Mouse (Mus musculus) B cell, adult 62 days (primary cell): ENCODE data around the gene Gm49337. TPM values are rescaled to one million over a fixed set of nuclear protein-coding genes. Genes with fewer than 3 reads are reported as not detected.

Experiments used
- total RNA-seq: library from RNA; stranded (reverse); gene quantifications from 4 replicates; pipeline ENCODE4 v1.2.4, GENCODE M21; 2023

Gene Gm49337
- 0.37 to 0.98 TPM in 2 of 4 replicates, not detected in the others for total RNA-seq

DNA sequence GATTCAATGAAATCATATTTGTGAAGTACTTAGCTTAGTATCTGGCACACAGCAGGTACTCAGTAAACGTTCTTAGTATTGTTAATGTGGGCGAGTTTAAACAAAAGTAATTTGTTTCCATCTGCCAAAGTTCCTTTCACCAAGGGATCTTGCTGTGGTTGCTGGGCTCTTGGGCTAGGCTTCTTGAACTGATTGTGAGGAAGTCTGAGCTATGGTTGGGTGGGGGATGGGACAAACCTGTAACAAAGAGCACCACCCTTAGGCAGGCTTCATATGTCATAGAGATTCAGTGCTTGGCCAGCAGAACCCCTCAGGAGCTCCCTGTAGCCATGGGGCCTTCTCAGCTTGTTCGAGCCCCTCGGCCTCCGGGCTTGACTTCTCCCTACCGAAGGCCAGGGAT lies at the start of gene Gm49337, which contains the start of gene 1700042G07Rik:
TSS of gene Gm49337 (plus strand) at position 313 of the 400 bp plus-strand sequence.
TSS of gene 1700042G07Rik (plus strand) at position 301 of the 400 bp plus-strand sequence.

DNA sequence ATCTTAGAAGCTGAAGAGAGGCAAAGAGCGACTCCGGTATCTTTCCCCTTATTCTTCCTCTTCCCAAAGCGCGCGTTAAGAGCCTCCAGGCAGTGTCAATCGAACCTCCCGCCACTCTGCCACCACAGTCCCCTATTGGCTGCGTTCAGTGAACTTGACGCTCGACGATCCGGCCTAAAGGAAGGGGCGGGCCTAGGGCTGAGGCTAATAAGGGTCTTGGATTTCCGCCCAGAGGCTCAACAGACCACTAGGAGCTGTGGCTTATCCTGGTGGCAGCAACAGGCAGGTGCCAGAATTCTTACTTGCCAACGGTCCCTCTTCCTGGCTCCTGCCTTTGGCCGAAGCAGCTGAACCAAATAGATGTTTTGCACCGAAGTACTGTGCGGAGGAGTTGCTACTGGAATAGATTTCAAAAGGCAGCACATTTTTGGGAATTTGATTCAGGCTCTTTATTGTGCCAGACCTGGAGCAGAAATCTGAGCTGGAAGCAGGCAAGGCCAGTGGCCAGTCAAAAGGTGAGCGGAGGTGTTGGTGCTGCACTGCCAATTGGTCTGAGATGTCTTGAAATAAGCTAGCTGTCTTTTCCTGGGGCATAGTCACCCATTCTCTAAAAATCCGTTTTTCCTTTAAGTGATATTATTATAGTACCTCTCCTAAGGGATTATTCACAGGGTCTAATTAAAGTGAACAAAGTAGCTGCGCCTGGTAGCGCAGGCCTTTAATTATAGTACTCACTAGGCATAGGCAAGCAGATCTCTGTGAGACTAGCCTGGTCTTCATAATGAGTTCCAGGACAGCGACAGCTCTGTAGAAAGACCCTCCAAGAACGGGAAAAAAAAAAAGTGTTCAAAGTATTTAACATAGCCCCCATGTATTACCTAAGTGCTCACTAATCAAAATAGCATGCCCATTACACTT lies 49.3 kb upstream of the Gm49337 start, which contains the start of the genes Rad54l and Pomgnt1:
TSS of gene Rad54l (minus strand) at position 89 of the 918 bp plus-strand sequence.
TSS of gene Pomgnt1 (plus strand) at position 239 of the 918 bp plus-strand sequence.

DNA sequence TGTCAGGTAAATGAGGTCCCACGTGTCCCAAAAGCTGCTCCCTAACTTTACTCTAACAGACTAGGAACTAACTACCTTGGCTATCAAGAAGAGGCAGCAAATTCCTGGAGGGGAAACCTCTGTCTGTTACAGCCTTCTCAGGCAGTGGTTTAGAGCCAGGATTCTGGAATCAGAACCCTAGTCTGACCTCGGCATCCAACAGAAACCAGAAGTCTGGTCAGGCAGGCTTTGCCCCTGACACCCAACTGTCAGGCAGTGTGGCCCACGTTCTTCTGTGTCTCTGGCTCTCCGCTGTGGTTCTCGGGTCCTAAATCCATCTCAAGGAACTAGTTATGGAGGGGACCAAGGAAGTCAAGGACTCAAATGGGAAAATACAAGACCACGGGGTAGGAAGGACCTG lies 21.9 kb upstream of the Gm49337 start, which contains the start of gene Lurap1:
TSS of gene Lurap1 (minus strand) at position 101 of the 400 bp plus-strand sequence.

GRCm38 (mm10) chr4:116167404-116167803 lies 5.8 kb upstream of the Gm49337 start, which contains the start of gene Tspan1:
Tspan1 (minus strand) TSS chr4:116167601.

DNA sequence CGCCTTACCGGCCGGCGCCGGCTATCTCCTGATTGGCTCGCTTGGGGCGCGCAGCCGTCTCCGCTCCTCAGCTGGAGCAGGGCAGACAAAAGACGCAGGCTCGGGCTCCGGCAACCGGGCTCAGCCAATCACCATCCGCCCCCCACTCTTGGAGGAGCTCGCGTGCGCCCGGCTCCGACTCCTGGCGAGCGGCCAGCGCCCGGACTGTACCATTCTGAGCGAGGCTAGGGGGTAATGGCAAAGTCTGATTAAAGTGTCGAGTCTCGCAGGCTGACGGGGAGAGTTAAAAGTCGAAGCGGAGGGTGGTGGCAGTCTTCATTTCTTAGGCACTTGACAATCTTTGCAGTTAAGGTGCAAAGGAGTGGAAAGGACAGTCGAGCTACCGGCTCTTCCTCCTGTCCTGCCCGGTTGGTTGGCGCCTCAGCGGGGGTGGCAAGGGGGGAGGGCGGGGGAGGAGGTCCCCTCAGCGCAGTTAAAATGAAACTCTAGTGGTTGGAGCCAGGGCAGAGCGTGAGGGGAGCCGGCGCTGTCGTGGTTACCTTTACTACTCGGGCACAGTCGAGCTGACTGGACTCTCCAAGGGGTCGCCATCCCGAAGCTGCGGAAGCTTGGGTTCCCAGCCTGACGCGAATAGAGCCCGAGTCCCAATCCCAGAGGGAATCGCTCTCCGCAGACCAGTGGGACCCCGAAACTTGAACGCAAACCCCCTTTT lies 48.1 kb downstream of the Gm49337 start, which contains the start of gene Pik3r3:
TSS of gene Pik3r3 (plus strand) at position 479 of the 712 bp plus-strand sequence.

Other genes with a start within 250 kb of the Gm49337 start
- not detected in 4 replicates for gene Dmbx1, start 233.5 kb upstream of the Gm49337 start, total RNA-seq
- gene Faah, start 155.5 kb upstream of the Gm49337 start, total RNA-seq = 43.7 to 46.5 TPM (median 45.4 TPM) in 4 replicates
- 37.6 to 47.7 TPM (median 40.7 TPM) in 4 replicates for gene Nsun4, start 119.5 kb upstream of the Gm49337 start, total RNA-seq
- 276 to 285 TPM (median 277 TPM) in 4 replicates for gene Uqcrh, start 98.3 kb upstream of the Gm49337 start, total RNA-seq
- gene Lrrc41, start 98.1 kb upstream of the Gm49337 start, total RNA-seq = 26.9 to 36.4 TPM (median 28.2 TPM) in 4 replicates
- gene Rad54l, start 49.7 kb upstream of the Gm49337 start, total RNA-seq = 1.3 to 2.1 TPM (median 1.4 TPM) in 4 replicates
- 37.1 to 52.2 TPM (median 44.0 TPM) in 4 replicates for gene Pomgnt1, start 49.5 kb upstream of the Gm49337 start, total RNA-seq
- 3.7 to 4.9 TPM (median 4.2 TPM) in 4 replicates for gene Lurap1, start 22.0 kb upstream of the Gm49337 start, total RNA-seq
- gene Tspan1, start 5.8 kb upstream of the Gm49337 start, total RNA-seq = not detected in 4 replicates
- gene 1700042G07Rik, start within 50 bp of the Gm49337 start, total RNA-seq = not detected in 4 replicates
- 0.69 to 3.1 TPM (median 1.8 TPM) in 4 replicates for gene Pik3r3, start 48.2 kb downstream of the Gm49337 start, total RNA-seq